Mouse (Mus musculus) left cerebral cortex, adult 18-20 months (tissue): ENCODE results near the gene Stk10. TPM values are rescaled to one million over a fixed set of nuclear protein-coding genes. Genes with fewer than 3 reads are reported as not detected.

ENCODE experiments used
- DNase-seq, 2 experiments: peaks; one replicate each; pipeline ENCODE4 v3.0.0; 2021 to 2022; ENCODE audit warnings: low spot score in 2 of 2, mixed read lengths in 1 of 2
- total RNA-seq, 2 experiments: library from RNA; stranded (reverse); gene quantifications; 2 replicates each; pipeline ENCODE4 v1.2.3; 2021

The Stk10 gene
- total RNA-seq, 2 experiments from 2014 or later, result 8.4 to 9.5 TPM

GRCm38 (mm10) chr11:32567000-32567855, 34.1 kb downstream of the Stk10 start:
- DNase-seq, result peak in 1 of 2 experiments; percentile 39

GRCm38 (mm10) chr11:32568060-32568459, 35.0 kb downstream of the Stk10 start:
- DNase-seq, result no peak

GRCm38 (mm10) chr11:32568637-32569293, 35.7 kb downstream of the Stk10 start:
- DNase-seq, result no peak

- no peak for DNase-seq
Observed at GRCm38 (mm10) chr11:32571103-32571502, 38.0 kb downstream of the Stk10 start.

- DNase-seq, result no peak
Observed at GRCm38 (mm10) chr11:32573669-32574068, 40.6 kb downstream of the Stk10 start.

GRCm38 (mm10) chr11:32575964-32576759, 43.1 kb downstream of the Stk10 start:
- no peak for DNase-seq

- no peak for DNase-seq
Observed at GRCm38 (mm10) chr11:32576760-32577050, 43.6 kb downstream of the Stk10 start.

GRCm38 (mm10) chr11:32580305-32580947, 47.3 kb downstream of the Stk10 start:
- DNase-seq, result peak in 1 of 2 experiments; percentile 54

GRCm38 (mm10) chr11:32581031-32581430, 47.9 kb downstream of the Stk10 start:
- DNase-seq, result no peak

GRCm38 (mm10) chr11:32582813-32583212, 49.7 kb downstream of the Stk10 start:
- no peak for DNase-seq

- no peak for DNase-seq
Observed at GRCm38 (mm10) chr11:32585996-32586395, 52.9 kb downstream of the Stk10 start.

GRCm38 (mm10) chr11:32587191-32588089, 54.3 kb downstream of the Stk10 start:
- DNase-seq, result no peak

GRCm38 (mm10) chr11:32588090-32588891, 55.2 kb downstream of the Stk10 start:
- DNase-seq, result peak; percentile 59 to 80

GRCm38 (mm10) chr11:32588892-32589172, 55.7 kb downstream of the Stk10 start:
- no peak for DNase-seq

- no peak for DNase-seq
Observed at GRCm38 (mm10) chr11:32589201-32589600, 56.1 kb downstream of the Stk10 start.

- DNase-seq, result no peak
Observed at GRCm38 (mm10) chr11:32589791-32590190, 56.7 kb downstream of the Stk10 start.

GRCm38 (mm10) chr11:32590205-32590604, 57.1 kb downstream of the Stk10 start:
- no peak for DNase-seq

GRCm38 (mm10) chr11:32591921-32592850, 59.1 kb downstream of the Stk10 start:
- DNase-seq, result peak in 1 of 2 experiments; percentile 36
